Mouse (Mus musculus) CH12F3 (cell line): ENCODE data around the gene Ptprs.

ENCODE experiments used
- in situ Hi-C: fragments of 300-500 bp; cut with MboI; formaldehyde crosslinking; loops from 2 replicates; pipeline ENCODE4 v1.14.3; 2020; ENCODE audit warnings: low sequenced_read_pairs

The Ptprs gene

DNA sequence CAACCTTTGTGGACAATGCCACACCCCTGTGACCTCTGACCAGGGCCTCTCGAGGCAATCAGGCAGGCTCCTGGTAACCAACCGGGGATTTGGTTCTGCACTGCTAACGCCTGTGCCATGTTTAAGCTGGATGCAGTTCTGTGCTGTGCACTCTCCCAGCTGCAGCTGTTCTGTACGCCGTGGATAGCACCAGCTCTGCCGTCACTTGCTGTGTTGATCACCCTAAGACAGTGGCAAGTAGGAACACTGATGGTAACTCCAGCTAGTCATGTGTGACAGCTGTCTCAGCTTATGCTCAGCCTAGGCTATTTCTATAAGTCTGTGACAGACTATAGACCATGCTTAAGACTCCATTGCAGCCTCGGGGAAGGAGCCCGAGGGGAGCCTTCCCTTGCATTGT is 93.3 kb downstream of the Ptprs start:
- in situ Hi-C loops = no loop called here

DNA sequence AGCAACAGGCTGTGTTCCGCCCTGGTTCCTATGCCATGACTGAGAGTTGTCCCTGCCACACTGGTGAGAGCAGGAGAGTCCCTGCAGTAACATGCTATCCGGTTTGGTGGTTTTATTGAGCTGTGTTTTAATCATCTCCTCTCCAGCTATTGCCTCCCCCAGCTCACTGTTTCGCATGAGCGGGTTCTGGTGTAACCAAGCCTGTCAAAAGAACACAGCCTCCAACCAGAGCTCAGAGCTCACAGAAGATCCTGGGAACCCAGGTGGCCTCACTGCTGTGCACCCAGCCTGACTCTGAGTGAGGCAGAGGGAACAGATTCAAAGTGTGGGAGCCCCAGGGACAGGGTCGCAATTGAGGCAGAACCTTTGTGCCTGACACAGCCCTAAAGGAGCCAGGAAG is 95.1 kb downstream of the Ptprs start:
- in situ Hi-C loops = no loop called here

DNA sequence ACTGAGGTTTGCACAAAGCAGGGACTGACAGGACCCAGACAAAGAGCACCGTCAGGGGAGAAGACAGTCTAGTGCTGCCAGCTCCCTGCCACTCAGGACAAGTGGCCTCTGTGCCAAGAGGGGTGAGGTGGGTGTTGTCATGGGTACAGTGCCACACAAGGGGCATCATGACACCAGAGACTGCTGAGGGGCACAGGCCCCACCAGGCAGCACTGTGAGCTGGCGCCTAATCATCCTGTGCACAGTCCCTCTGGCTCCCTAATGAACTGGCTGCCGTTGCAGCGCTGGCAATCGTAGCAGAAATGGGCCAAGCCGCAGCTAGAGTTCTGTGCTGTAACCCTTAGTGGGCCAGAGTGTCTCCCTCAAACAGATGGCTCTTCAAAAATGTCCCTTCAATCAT is 96.0 kb downstream of the Ptprs start:
- in situ Hi-C loops = no loop called here

DNA sequence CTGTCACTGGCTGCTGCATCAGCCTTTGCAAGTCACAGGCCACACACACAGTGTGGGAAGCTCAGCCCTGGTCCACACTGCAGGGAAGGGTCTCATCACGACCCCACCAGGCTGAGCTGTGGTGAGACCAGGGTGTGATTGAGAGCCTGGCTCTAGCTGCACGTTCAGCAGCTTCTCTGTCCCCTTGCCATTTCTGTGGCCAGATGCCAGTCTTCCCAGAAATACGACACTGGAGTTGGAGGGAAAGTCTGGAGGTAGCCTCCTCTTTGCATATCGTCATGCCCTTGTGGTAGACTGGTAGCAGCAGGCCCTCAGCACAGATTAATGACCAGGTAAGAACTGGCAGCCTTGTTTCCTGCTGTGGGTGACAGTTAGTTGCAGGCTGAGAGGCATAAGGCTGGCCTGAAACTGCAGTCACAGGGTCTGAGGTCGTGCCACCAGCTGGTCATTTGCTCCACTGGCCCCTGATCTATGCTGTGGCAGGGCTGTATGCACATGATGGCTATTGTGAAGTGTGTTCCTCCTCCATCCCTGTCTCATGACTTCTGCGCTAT is 96.9 kb downstream of the Ptprs start:
- in situ Hi-C loops = no loop called here

DNA sequence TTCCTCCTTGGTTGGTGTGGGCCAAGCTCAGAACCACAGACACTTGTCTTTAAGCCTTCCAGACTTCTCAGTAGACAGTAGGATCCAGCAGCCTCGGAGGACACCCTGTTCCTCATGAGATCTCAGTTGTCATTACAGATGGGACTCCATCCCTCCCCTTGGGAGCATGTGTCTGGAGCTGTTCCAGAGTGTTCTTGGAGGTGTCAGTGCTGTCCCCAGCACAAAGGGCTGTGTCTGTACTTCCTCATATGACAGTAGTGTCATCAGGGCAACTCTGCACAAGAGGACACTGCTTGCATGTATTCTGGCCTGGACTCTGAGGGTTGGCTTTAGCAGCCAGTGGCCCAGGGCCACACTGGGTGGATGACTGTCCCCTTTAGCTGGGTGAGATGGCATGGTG is 101.4 kb downstream of the Ptprs start:
- in situ Hi-C loops = no loop called here

DNA sequence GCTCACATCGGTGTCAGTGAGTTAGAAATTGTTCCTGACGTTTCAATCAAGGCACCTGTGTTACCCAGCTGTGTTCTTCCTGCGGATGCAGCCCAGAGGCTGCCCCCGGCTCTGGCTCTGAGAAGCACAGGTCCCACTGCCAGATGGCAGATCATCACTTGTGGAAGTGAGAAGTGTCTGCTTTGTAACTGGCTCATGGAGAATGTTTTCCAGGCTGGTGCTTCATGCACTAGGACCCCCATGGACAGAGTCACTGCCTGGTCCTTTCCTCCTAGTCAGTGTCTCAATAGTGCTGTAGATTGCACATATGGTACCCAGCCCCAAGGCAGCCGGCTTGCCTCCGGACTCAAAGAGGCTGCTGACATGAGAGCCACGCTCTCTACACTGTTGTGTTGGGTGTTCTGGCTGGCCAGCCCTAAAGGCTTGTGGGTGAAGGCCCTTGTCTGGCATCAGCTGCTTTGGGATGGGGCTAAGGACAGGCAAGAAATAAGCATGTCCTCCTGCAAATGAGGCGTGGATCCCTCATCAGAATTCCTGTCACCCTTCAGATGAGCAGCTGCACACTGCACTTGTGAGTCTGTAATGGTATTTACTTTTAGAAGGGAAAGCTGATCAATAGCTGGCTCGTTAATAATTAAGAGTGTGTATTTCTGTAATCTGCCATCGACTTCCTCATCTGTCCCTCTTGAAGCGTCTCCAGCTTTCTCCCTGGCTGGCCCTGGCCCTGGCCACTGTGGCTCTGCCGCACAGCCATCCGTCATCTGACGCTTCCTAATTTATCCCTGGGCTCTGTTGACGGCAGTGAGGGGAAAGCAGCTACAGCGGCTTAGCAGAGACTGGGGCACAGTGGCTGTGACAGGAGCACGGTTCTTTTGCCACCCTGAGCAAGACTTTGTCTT is 102.9 kb downstream of the Ptprs start:
- in situ Hi-C loops = no loop called here

DNA sequence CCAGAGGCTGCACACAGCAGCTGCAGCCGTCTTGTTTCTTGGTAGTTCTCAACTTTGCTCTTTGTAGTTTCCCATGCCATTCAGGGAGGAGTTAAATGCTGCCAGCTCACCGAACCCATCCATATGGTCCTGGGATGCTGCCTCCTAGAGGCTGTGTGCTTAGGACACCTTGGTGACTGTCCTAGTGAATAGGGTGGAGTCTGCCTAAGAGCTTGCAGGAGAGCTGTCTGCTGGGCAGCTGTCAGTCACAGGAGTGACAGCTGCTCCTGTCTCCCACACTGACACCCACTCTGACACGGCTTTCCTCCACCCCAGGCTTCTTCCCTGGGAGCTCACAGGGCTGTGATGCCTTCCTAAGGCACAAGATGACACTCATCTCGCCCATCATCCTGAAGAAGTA is 104.2 kb downstream of the Ptprs start:
- in situ Hi-C loops = no loop called here

DNA sequence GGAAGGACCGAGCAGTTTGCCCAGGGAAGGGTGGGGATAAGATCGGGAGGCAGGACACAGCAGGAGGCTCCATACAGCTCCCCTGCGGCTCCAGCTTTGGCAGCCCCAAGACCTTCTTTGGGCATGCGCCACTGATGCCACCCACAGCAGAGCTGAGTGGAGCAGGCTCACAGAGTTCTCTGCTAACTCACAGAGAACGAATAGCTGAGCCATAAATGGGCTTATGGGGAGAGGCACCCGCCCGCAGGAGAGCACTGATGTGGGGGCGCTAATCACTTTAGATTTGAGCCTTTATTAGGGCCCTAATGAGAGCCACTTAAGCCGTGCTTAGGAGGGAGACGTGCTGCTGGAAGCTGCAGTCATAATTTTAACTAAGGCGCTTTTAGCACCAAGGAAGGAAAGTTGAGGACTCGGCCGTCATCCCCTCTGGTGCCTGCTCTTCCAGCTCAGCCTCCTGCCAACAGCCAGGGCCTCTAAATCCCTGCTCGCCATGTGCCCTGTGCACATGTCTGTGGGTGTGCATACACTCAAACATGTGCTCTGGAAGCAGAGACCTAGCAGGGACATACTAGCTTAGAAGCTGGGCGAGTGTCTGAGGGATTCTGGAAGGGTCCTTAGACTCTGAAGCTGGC is 105.1 kb downstream of the Ptprs start:
- in situ Hi-C loops = no loop called here

DNA sequence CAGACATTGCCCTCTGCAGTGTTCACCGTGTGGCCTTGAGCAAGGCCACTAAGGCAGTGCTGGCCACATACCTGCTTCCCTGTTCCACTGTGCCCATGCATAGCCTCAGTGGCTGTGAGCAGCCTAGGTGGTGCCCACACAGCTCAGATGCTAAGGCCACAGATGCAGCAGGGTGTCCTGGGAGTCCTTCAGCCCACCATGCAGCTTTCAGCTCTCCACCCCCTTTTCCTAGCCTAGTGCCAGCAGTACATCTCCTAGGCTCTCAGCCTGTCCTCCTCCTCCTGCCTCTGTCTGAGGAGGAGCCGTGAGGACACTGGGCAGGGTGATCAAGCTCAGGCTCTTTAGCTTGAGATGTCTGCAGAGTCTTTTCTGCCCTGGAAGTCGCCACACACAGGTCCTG is 106.2 kb downstream of the Ptprs start:
- in situ Hi-C loops = no loop called here

DNA sequence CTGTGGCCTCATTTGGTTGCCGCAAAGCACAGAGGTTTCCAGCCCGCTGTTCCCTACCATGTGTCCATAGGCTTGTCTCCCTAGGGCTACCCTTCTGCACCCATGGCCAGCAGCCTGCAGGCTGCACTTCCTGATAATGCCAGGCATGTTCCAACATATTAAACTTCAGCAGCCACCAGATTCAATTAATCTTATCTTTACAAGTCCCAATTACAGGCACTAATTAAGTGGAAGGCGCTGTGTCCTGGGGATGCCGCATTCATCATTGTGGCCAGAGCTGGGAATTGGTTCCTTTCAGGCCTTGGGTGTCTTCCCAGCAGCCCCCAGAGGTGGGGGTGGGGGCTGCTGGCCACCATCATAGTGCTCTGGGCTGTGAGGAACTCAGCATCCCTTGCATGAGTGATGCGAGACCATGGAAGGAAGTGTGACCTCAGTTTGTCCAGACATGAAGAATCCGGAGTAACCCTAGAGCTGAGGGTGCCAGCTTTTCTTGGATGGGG is 107.9 kb downstream of the Ptprs start:
- in situ Hi-C loops = no loop called here

DNA sequence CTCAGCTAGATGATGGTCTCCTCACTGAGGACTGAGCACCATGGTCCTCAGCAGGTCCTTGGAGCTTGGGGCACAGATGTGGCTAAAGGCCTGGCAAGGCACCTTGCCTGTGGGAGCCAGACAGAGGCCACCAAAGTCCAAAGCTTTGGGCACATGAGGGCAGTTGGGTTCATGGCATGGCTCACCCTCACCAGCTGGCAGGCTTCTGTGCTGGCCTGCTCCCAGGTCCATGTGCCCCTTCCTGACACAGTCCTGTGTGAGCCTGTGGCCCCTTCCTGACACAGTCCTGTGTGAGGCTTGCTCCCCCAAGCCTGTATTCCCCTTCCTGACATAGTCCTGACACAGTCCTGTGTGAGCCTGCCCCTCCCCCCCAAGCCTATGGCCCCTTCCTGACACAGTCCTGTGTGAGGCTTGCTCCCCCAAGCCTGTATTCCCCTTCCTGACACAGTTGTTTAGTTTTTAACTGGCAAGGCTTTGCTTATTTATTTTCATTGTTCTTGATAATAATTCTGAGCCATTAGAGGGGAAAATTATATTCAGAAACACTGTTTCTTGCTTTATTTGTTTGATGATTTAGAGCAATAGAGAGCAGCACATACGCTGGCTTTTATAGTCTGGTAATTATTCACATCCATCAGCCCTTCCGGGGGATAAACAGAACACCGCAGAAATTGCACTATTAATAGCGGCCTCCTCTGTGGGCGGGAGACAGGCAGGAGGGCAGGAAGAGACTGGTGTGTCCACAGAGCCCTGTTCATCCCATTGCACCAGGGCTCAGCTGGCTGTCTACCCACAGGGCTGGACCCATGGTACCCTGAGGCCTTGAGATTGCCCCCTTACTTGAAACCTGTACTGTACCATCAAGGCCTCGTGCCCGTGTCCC is 110.3 kb downstream of the Ptprs start:
- in situ Hi-C loops = no loop called here
